In genomic region chr3:53329528-53329927, GRCm38 (mm10) we compare ENCODE assay signal across 10 mouse cellular contexts.
A peak's percentile ranks its signal among the peaks of the same experiment; 100 is the strongest.
DNase-seq lines count a peak whose midpoint lies in the region; ATAC-seq and TF ChIP-seq lines count a peak whose summit lies in the region.
"Had no signal": no experiment of that assay in that cellular context is flagged by ENCODE, and none has a peak within 500 bp of the region (broad histone marks: within the 10 kb centered on the region; RNA-seq: fewer than 3 reads in every experiment).

No protein-coding gene starts in this region.

- no peak overlapping the region for H3K9ac ChIP-seq in heart, postnatal 0 days (replicated peaks; ENCODE audit: low read depth, low read length)
- no peak overlapping the region for H3K9ac ChIP-seq in heart, embryonic 12.5 days
- H3K9ac ChIP-seq: forebrain, embryonic 13.5 days; kidney, embryonic 15.5 days; lung, embryonic 15.5 days had no signal

- H3K27me3 ChIP-seq in heart, postnatal 0 days (ENCODE audit: control insufficient read depth, insufficient read depth, low read length): no peaks in the 10 kb centered on the region
- no peaks in the 10 kb centered on the region for H3K27me3 ChIP-seq in heart, embryonic 12.5 days (replicated peaks)
- H3K27me3 ChIP-seq: forebrain, embryonic 13.5 days; kidney, embryonic 15.5 days; lung, embryonic 15.5 days had no signal

- H3K27ac ChIP-seq in heart, postnatal 0 days (ENCODE audit: low read depth): no peak overlapping the region
- no peak overlapping the region for H3K27ac ChIP-seq in heart, embryonic 12.5 days (ENCODE audit: poor library complexity, severe bottlenecking)
- H3K27ac ChIP-seq: forebrain, embryonic 13.5 days; kidney, embryonic 15.5 days; lung, embryonic 15.5 days had no signal

- H3K36me3 ChIP-seq in heart, postnatal 0 days (replicated peaks; ENCODE audit: control insufficient read depth, insufficient read depth, low read length): no peaks in the 10 kb centered on the region
- no peaks in the 10 kb centered on the region for H3K36me3 ChIP-seq in heart, embryonic 12.5 days
- H3K36me3 ChIP-seq: kidney, embryonic 15.5 days; lung, embryonic 15.5 days had no signal

- WGBS in heart, postnatal 0 days: 57% methylated on average over 3 of the region's 3 CpGs
- whole genome bisulfite sequencing in heart, embryonic 12.5 days: 54% methylated on average over 3 of the region's 3 CpGs
- WGBS in lung, adult 2 months: 57% methylated on average over 3 of the region's 3 CpGs

- no peak for DNase-seq in heart, postnatal 0 days (ENCODE audit: low spot score)
- DNase-seq in lung, postnatal 10 days: peak; percentile 31
- no peak for DNase-seq in lung, adult 2 months
- DNase-seq in adrenal gland, postnatal 10 days: peak; percentile 44
- peak; percentile 13 for DNase-seq in lung, postnatal 36 days
- DNase-seq in frontal cortex, postnatal 36 days (ENCODE audit: low spot score in 2 of 2): no peak

- no peak for ATAC-seq in heart, postnatal 0 days (ENCODE audit: insufficient read depth, low read depth)
- ATAC-seq in heart, embryonic 12.5 days (ENCODE audit: insufficient number of reproducible peaks, low FRiP score): no peak
- ATAC-seq: forebrain, embryonic 13.5 days had no signal

- no peak overlapping the region for H3K4me2 ChIP-seq in heart, postnatal 0 days (ENCODE audit: low read depth, low read length)
- no peak overlapping the region for H3K4me2 ChIP-seq in heart, embryonic 12.5 days
- H3K4me2 ChIP-seq: forebrain, embryonic 13.5 days; kidney, embryonic 15.5 days; lung, embryonic 15.5 days had no signal

- no peak for TF ChIP-seq POLR2A in lung, adult 2 months (IDR thresholded peaks at IDR 0.05; ENCODE audit: borderline replicate concordance, extremely low read depth, low read depth, low read length)

- TF ChIP-seq CTCF in heart, postnatal 0 days (IDR thresholded peaks at IDR 0.05; ENCODE audit: low read depth): peak; percentile 64
- TF ChIP-seq CTCF in lung, adult 2 months (IDR thresholded peaks at IDR 0.05; ENCODE audit: insufficient read depth, low read length): no peak

- no peak overlapping the region for H3K4me3 ChIP-seq in heart, postnatal 0 days (ENCODE audit: low read depth, low read length)
- no peak overlapping the region for H3K4me3 ChIP-seq in heart, embryonic 12.5 days
- no peak overlapping the region for H3K4me3 ChIP-seq in lung, adult 2 months (replicated peaks; ENCODE audit: extremely low read depth, low read depth, low read length)
- H3K4me3 ChIP-seq: forebrain, embryonic 13.5 days; kidney, embryonic 15.5 days; lung, embryonic 15.5 days had no signal

- no peaks in the 10 kb centered on the region for H3K9me3 ChIP-seq in heart, postnatal 0 days (replicated peaks; ENCODE audit: control insufficient read depth, low read length)
- no peaks in the 10 kb centered on the region for H3K9me3 ChIP-seq in heart, embryonic 12.5 days (replicated peaks)
- H3K9me3 ChIP-seq: forebrain, embryonic 13.5 days; kidney, embryonic 15.5 days; lung, embryonic 15.5 days had no signal

- TF ChIP-seq EP300 in heart, postnatal 0 days (IDR thresholded peaks at IDR 0.05; ENCODE audit: low read depth): no peak

- no peaks in the 10 kb centered on the region for H3K4me1 ChIP-seq in heart, postnatal 0 days (ENCODE audit: control insufficient read depth, insufficient read depth)
- H3K4me1 ChIP-seq in heart, embryonic 12.5 days (replicated peaks): peaks cover 12% of the 10 kb centered on the region
- no peaks in the 10 kb centered on the region for H3K4me1 ChIP-seq in lung, adult 2 months (ENCODE audit: control insufficient read depth, insufficient read depth, low read length)
- H3K4me1 ChIP-seq: lung, embryonic 15.5 days had no signal

Comparison
In these comparisons a context has a peak if more than half of its experiments do, and no peak if none do; other contexts are left out.
1. DNase-seq: peak in lung, postnatal 10 days (single experiment), adrenal gland, postnatal 10 days (single experiment) and lung, postnatal 36 days (single experiment); none in heart, postnatal 0 days (single experiment), lung, adult 2 months (single experiment) and frontal cortex, postnatal 36 days (0 of 2).